Mouse (Mus musculus) lung, embryonic 14.5 days (tissue): ENCODE results near the gene Jag2. TPM values are rescaled to one million over a fixed set of nuclear protein-coding genes. Genes with fewer than 3 reads are reported as not detected.

Experiments
- ATAC-seq: fragments of 200-750 bp; cut with Nextera tagmentation; 2 replicates; pipeline ENCODE4 v1.8.0; 2017; ENCODE audit warnings: mild to moderate bottlenecking, moderate TSS enrichment, moderate library complexity; ENCODE audit not compliant: insufficient read depth
- DNase-seq: peaks from one replicate; pipeline ENCODE4 v3.0.0-alpha.2; 2015
- H3K27ac ChIP-seq: fragments of 300-500 bp; sonication (generic); 2 replicates; pipeline ENCODE4 v1.5.1; 2014; ENCODE audit warnings: low read depth, mild to moderate bottlenecking, moderate library complexity
- H3K27me3 ChIP-seq: fragments of 300-500 bp; sonication (generic); 2 replicates; pipeline ENCODE4 v1.6.1; 2014; ENCODE audit warnings: low read length, control low read depth; ENCODE audit not compliant: insufficient read depth
- H3K36me3 ChIP-seq: fragments of 300-500 bp; sonication (generic); 2 replicates; pipeline ENCODE4 v1.6.1; 2014; ENCODE audit warnings: control low read depth; ENCODE audit not compliant: insufficient read depth
- H3K4me1 ChIP-seq: fragments of 300-500 bp; sonication (generic); 2 replicates; pipeline ENCODE4 v1.6.1; 2014; ENCODE audit warnings: antibody characterized with exemption, control low read depth; ENCODE audit not compliant: insufficient read depth
- H3K4me2 ChIP-seq: fragments of 300-500 bp; sonication (generic); 2 replicates; pipeline ENCODE4 v1.6.1; 2014; ENCODE audit warnings: mild to moderate bottlenecking
- H3K4me3 ChIP-seq: fragments of 300-500 bp; sonication (generic); 2 replicates; pipeline ENCODE4 v1.5.1; 2014; ENCODE audit warnings: low read depth, low read length
- H3K9ac ChIP-seq: fragments of 300-500 bp; sonication (generic); 2 replicates; pipeline ENCODE4 v1.6.1; 2014
- H3K9me3 ChIP-seq: fragments of 300-500 bp; sonication (generic); 2 replicates; pipeline ENCODE4 v1.6.1; 2016; ENCODE audit warnings: low read depth, low read length, control low read depth
- CTCF ChIP-seq: IDR thresholded peaks from 2 replicates; pipeline ENCODE4 v1.5.1; 2016; ENCODE audit warnings: antibody characterized with exemption, low read depth
- WGBS: fragments of 180-500 bp; shearing (Covaris S2); extraction: QIAGEN DNeasy Blood & Tissue Kit; methylation state at CpG from one replicate; pipeline ENCODE4 v1.1.7; 2014; 5-methylcytosine and 5-hydroxymethylcytosine counted together
- polyA plus RNA-seq: library from polyadenylated mRNA; unstranded; fragments of >200 nt; fragmentation: Nextera tagmentation; extraction: Ambion mirVana; gene quantifications from 2 replicates; pipeline ENCODE4 v1.2.1, GENCODE M21; 2014

Gene Jag2
- polyA plus RNA-seq, 1 experiment from 2014 or later, result 8.0 TPM

DNA sequence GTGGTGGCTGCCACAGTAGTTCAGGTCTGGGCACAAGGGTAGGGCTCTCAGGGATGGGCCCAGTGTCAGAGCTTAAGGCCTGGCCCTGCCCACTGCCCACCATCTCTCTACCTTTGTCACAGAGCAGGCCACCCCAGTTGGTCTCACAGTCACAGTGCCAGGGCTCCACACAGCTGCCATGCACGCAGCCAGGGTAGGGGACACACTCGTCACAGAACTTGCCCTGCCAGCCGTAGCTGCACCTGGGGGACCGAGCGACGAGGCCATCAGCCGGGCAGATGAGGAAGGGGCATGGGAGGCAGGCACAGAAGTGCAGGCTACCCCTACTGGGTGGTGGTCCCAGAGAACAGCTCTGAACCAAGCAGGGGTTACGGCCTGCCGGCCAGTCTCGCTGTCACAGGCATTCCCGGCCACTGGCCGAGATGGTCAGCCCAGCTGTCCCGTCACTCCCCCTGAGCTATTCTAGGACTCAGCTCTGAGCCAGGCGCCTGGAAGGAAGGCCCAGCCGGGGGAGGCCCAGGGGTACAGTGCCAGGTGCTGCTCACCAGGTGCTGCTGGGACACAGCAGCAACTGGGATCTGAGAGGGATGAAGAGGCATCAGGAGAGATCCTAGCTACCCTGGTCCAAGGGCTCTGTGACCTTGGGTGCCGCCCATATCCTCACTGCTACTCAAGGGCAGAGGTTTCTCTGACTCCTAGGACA, 12.7 kb downstream of the Jag2 start:
- Histone ChIP-seq H3K4me3 (no peak overlapping the region), H3K9me3 (no peaks in the 10 kb centered on the region), H3K4me1 (0 out of 2 replicates have a peak, but pooled peaks cover 3% of the 10 kb centered on the region), H3K9ac (no peak overlapping the region), H3K36me3 (0 out of 2 replicates have a peak, but pooled peaks cover 7% of the 10 kb centered on the region), H3K27me3 (no peaks in the 10 kb centered on the region), H3K4me2 (no peak overlapping the region), H3K27ac (no peak overlapping the region)
- TF ChIP-seq CTCF, result no peak
- 79% methylated on average over 16 of the region's 16 CpGs for WGBS
- DNase-seq (no peak), ATAC-seq (no peak)

DNA sequence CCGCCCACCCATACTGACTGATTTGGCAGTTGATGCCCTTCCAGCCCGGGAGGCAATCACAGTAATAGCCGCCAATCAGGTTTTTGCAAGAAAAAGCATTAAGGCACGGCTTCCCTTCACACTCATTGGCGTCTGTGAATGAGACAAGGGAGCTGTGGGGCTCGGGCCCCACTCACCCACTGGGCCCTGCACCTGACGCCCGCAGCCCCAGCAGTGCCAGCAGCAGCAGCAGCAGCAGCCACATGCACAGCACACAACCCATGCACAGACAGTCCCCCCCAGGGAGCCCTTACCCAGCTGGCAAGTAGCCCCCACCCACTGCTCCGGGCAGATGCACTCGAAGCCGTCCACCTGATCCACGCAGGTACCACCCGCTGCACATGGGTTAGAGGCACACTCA, 14.0 kb downstream of the Jag2 start:
- no peak overlapping the region for H3K9ac ChIP-seq
- WGBS, result 81% methylated on average over 13 of the region's 13 CpGs
- ATAC-seq (no peak), DNase-seq (no peak)
- TF ChIP-seq CTCF, result no peak
- H3K27me3 ChIP-seq, result no peaks in the 10 kb centered on the region
- H3K4me3 ChIP-seq, result no peak overlapping the region
- H3K9me3 ChIP-seq, result no peaks in the 10 kb centered on the region
- no peak overlapping the region for H3K4me2 ChIP-seq
- no peaks in the 10 kb centered on the region for H3K4me1 ChIP-seq
- H3K36me3 ChIP-seq, result peaks cover 12% of the 10 kb centered on the region; the same call in 1 of the 2 replicates
- H3K27ac ChIP-seq, result no peak overlapping the region

DNA sequence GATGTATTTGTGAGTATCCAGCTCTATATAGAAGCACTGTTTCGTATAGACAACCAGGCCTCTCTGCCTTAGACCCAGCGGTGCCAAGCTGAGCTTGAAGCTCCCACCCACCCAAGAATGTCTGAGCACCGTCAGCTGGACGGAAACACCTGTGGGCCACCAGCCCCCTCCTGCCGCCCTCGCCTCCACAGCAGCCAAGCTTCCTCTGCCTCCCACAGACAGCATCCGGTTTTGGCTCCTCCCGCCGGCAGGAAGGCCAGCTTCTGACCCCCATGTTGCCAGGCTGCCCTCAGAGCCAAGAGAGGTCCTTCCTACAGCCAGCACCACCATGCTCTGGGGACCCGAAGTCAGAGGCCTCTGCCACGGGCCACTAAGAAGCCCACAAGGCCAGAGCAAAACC, 15.0 kb downstream of the Jag2 start:
- no peaks in the 10 kb centered on the region for H3K9me3 ChIP-seq
- no peak overlapping the region for H3K4me2 ChIP-seq
- peaks cover 15% of the 10 kb centered on the region; the same call in 1 of the 2 replicates for H3K36me3 ChIP-seq
- ATAC-seq (no peak), DNase-seq (peak; percentile 33)
- H3K9ac ChIP-seq, result no peak overlapping the region
- no peaks in the 10 kb centered on the region for H3K27me3 ChIP-seq
- no peak overlapping the region for H3K27ac ChIP-seq
- no peak for TF ChIP-seq CTCF
- no peak overlapping the region for H3K4me3 ChIP-seq
- no peaks in the 10 kb centered on the region for H3K4me1 ChIP-seq
- WGBS, result 66% methylated on average over 11 of the region's 11 CpGs

DNA sequence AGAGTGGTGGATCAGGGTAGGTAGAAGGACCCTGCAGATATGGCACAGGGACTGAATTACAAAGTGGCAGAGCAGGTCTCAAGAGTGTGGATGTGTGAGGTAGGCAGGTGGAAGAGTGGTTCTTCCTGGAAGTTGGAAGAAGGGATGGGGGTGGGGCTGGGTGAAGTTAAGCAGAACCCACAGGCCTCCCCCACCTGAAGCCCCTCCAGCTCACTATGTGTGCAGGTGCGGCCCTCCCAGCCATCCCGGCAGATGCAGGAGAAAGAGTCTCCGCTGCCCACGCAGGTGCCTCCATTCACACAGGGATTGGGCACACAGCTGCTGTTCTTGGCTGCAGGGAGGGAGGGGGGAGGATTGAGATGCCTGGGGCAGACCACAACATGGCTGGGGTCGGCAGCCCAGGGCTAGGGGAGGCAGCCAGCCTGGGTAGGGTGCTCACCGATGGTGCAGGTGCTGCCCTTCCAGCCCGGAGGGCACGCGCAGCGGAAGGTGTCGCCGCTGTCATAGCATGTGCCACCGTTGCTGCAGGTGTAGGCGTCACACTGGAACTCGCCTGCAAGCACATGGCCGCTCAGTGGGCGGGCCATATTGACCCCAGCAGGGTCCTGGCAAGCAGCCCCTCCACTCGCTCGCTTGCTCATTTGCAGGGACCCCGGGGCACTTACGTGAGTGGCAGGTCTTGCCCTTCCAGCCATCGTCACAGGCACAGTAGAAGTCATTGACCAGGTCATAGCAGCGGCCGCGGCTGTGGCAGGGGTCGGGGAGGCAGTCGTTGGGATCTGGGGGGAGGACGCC, 16.4 kb downstream of the Jag2 start:
- Histone ChIP-seq H3K4me2 (no peak overlapping the region), H3K27me3 (no peaks in the 10 kb centered on the region), H3K27ac (no peak overlapping the region), H3K36me3 (peaks cover 15% of the 10 kb centered on the region; the same call in 1 of the 2 replicates), H3K9ac (no peak overlapping the region), H3K4me3 (no peak overlapping the region), H3K4me1 (no peaks in the 10 kb centered on the region), H3K9me3 (no peaks in the 10 kb centered on the region)
- 86% methylated on average over 28 of the region's 28 CpGs for WGBS
- no peak for TF ChIP-seq CTCF
- no peak for ATAC-seq
- no peak for DNase-seq

DNA sequence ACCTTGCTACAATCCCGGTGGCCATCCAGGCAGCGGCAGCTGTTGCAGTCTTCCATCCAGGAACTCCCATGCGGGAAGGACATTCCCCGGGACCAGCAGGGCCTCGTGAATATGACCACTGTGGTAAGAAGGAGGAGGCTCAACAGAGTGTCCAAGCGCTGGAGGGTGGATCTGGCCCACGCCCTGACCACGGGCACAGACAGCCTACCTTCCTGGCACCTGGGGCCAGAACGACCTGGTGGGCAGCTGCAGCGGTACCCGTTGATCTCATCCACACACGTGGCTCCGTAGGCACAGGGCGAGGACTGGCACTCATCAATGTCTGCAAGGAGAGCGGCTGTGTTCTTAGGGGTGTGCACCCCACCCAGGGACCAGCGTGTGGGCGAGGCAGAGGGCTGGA, 17.9 kb downstream of the Jag2 start:
- WGBS, result 83% methylated on average over 17 of the region's 17 CpGs

DNA sequence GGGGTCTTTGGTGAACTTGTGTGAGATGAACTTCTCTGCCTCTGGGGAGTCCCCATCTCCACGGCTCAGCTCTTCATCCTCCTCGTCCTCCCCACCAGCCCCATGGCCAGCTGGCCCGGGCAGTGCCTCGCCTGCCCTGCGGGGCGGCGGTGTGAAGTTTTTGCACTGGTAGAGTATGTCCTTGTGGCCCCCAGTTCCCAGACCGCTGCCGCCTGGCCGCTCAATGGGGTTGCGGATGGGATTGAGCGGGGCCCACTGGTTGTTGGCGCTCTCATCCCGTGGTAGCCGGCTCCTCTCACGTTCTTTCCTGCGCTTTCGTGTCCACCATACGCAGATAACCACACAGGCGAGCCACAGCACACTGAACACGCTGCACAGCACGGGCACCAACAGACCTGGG, 20.6 kb downstream of the Jag2 start:
- no peaks in the 10 kb centered on the region for H3K9me3 ChIP-seq
- no peak for ATAC-seq

More for the DNA sequence above, 17.9 kb downstream of the Jag2 start:
- ATAC-seq (no peak), DNase-seq (no peak)
- peaks cover 15% of the 10 kb centered on the region; the same call in 1 of the 2 replicates for H3K36me3 ChIP-seq
- no peak for TF ChIP-seq CTCF
- H3K4me1 ChIP-seq, result no peaks in the 10 kb centered on the region
- H3K27me3 ChIP-seq, result no peaks in the 10 kb centered on the region
- H3K27ac ChIP-seq, result no peak overlapping the region
- no peaks in the 10 kb centered on the region for H3K9me3 ChIP-seq
- H3K9ac ChIP-seq, result no peak overlapping the region
- H3K4me2 ChIP-seq, result no peak overlapping the region
- H3K4me3 ChIP-seq, result no peak overlapping the region

DNA sequence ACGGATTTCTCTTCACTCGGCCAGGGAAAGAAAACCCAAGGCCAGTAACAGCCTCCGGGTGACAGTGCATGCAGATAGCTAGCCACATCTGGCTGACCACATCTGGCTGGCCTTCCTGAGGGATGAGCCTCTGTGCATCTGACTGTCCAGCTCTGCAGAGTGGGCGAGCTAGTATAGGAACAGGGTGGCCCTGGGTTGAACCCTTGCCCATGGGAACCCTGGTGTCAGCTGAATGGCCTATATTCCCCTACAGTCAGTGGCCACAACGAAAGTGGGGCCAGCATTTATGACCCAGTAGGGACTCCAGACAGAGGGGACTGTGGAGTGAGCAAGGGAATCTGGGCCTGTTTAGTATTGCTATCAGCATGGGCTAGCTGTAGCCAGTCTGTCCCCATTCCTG, 24.6 kb downstream of the Jag2 start:
- H3K4me2 ChIP-seq, result no peak overlapping the region
- no peak overlapping the region for H3K27ac ChIP-seq
- no peaks in the 10 kb centered on the region for H3K4me1 ChIP-seq
- no peaks in the 10 kb centered on the region for H3K9me3 ChIP-seq
- no peaks in the 10 kb centered on the region for H3K27me3 ChIP-seq
- H3K4me3 ChIP-seq, result no peak overlapping the region
- 0 out of 2 replicates have a peak, but pooled peaks cover under 1% of the 10 kb centered on the region for H3K36me3 ChIP-seq
- TF ChIP-seq CTCF, result no peak
- no peak for ATAC-seq
- no peak overlapping the region for H3K9ac ChIP-seq
- WGBS, result 76% methylated on average over 5 of the region's 5 CpGs
- no peak for DNase-seq

More for the DNA sequence above, 20.6 kb downstream of the Jag2 start:
- Histone ChIP-seq H3K4me2 (no peak overlapping the region), H3K27ac (no peak overlapping the region), H3K4me1 (no peaks in the 10 kb centered on the region), H3K36me3 (peaks cover 15% of the 10 kb centered on the region; the same call in 1 of the 2 replicates), H3K27me3 (no peaks in the 10 kb centered on the region), H3K9ac (no peak overlapping the region), H3K4me3 (no peak overlapping the region)
- no peak for DNase-seq
- no peak for TF ChIP-seq CTCF
- WGBS, result 89% methylated on average over 22 of the region's 22 CpGs
